Mouse (Mus musculus): ENCODE measurements around the gene Tmem108. TPM values are rescaled to one million over a fixed set of nuclear protein-coding genes. Genes with fewer than 3 reads are reported as not detected.
A peak's percentile ranks its signal among the peaks of the same experiment; 100 is the strongest.

The Tmem108 gene
- polyA plus RNA-seq, 1 experiment from 2014 or later = 33.2 TPM

GRCm38 (mm10) chr9:103652127-103652882 lies 109.3 kb downstream of the Tmem108 start:
- H3K27ac ChIP-seq (replicated peaks; ENCODE audit: low read depth, low read length) = no peak overlapping the region
- 66% methylated on average over 8 of the region's 8 CpGs for WGBS
- H3K36me3 ChIP-seq (ENCODE audit: control insufficient read depth, insufficient read depth, low read length) = no peaks in the 10 kb centered on the region
- H3K4me1 ChIP-seq (ENCODE audit: control insufficient read depth, insufficient read depth, low read length) = peaks cover 50% of the 10 kb centered on the region
- no peaks in the 10 kb centered on the region for H3K9me3 ChIP-seq (ENCODE audit: control insufficient read depth, low read length)
- H3K4me3 ChIP-seq (replicated peaks; ENCODE audit: low read depth, low read length) = no peak overlapping the region
- H3K27me3 ChIP-seq (ENCODE audit: control insufficient read depth, insufficient read depth, low read length) = no peaks in the 10 kb centered on the region
- ATAC-seq (ENCODE audit: low FRiP score, low TSS enrichment) = no peak
- peak; percentile 39 for DNase-seq
- H3K4me2 ChIP-seq (ENCODE audit: low read length) = no peak overlapping the region
- no peak overlapping the region for H3K9ac ChIP-seq (replicated peaks; ENCODE audit: low read length)

- H3K27ac ChIP-seq (replicated peaks; ENCODE audit: low read depth, low read length) = no peak overlapping the region
- H3K4me3 ChIP-seq (replicated peaks; ENCODE audit: low read depth, low read length) = no peak overlapping the region
- H3K36me3 ChIP-seq (ENCODE audit: control insufficient read depth, insufficient read depth, low read length) = no peaks in the 10 kb centered on the region
- ATAC-seq (ENCODE audit: low FRiP score, low TSS enrichment) (no peak), DNase-seq (no peak)
- no peaks in the 10 kb centered on the region for H3K27me3 ChIP-seq (ENCODE audit: control insufficient read depth, insufficient read depth, low read length)
- H3K9me3 ChIP-seq (ENCODE audit: control insufficient read depth, low read length) = no peaks in the 10 kb centered on the region
- H3K4me1 ChIP-seq (ENCODE audit: control insufficient read depth, insufficient read depth, low read length) = no peaks in the 10 kb centered on the region; the same call in 1 of the 2 replicates
- 82% methylated on average over 2 of the region's 2 CpGs for WGBS
- no peak overlapping the region for H3K4me2 ChIP-seq (ENCODE audit: low read length)
- H3K9ac ChIP-seq (replicated peaks; ENCODE audit: low read length) = no peak overlapping the region
These were observed 115.0 kb downstream of the Tmem108 start for GRCm38 (mm10) chr9:103646605-103647004.

- Histone ChIP-seq H3K9me3 (ENCODE audit: control insufficient read depth, low read length) (no peaks in the 10 kb centered on the region), H3K4me3 (replicated peaks; ENCODE audit: low read depth, low read length) (no peak overlapping the region), H3K4me2 (ENCODE audit: low read length) (no peak overlapping the region), H3K4me1 (ENCODE audit: control insufficient read depth, insufficient read depth, low read length) (peaks cover 7% of the 10 kb centered on the region; the same call in 1 of the 2 replicates), H3K9ac (replicated peaks; ENCODE audit: low read length) (no peak overlapping the region), H3K27me3 (ENCODE audit: control insufficient read depth, insufficient read depth, low read length) (no peaks in the 10 kb centered on the region), H3K36me3 (ENCODE audit: control insufficient read depth, insufficient read depth, low read length) (no peaks in the 10 kb centered on the region), H3K27ac (replicated peaks; ENCODE audit: low read depth, low read length) (no peak overlapping the region)
- DNase-seq (no peak), ATAC-seq (ENCODE audit: low FRiP score, low TSS enrichment) (no peak)
- 92% methylated on average over 7 of the region's 7 CpGs for WGBS
These were observed 115.9 kb downstream of the Tmem108 start for GRCm38 (mm10) chr9:103645724-103646123.

GRCm38 (mm10) chr9:103642300-103642699 lies 119.3 kb downstream of the Tmem108 start:
- Histone ChIP-seq H3K4me1 (ENCODE audit: control insufficient read depth, insufficient read depth, low read length) (peaks cover 8% of the 10 kb centered on the region; the same call in 1 of the 2 replicates), H3K9ac (replicated peaks; ENCODE audit: low read length) (no peak overlapping the region), H3K4me2 (ENCODE audit: low read length) (no peak overlapping the region), H3K27me3 (ENCODE audit: control insufficient read depth, insufficient read depth, low read length) (no peaks in the 10 kb centered on the region), H3K36me3 (ENCODE audit: control insufficient read depth, insufficient read depth, low read length) (no peaks in the 10 kb centered on the region), H3K4me3 (replicated peaks; ENCODE audit: low read depth, low read length) (no peak overlapping the region), H3K9me3 (ENCODE audit: control insufficient read depth, low read length) (no peaks in the 10 kb centered on the region), H3K27ac (replicated peaks; ENCODE audit: low read depth, low read length) (no peak overlapping the region)
- WGBS = 56% methylated on average over 10 of the region's 10 CpGs
- DNase-seq (peak; percentile 31), ATAC-seq (ENCODE audit: low FRiP score, low TSS enrichment) (no peak)

GRCm38 (mm10) chr9:103641340-103641739 lies 120.3 kb downstream of the Tmem108 start:
- ATAC-seq (ENCODE audit: low FRiP score, low TSS enrichment) (no peak), DNase-seq (no peak)
- Histone ChIP-seq H3K9me3 (ENCODE audit: control insufficient read depth, low read length) (no peaks in the 10 kb centered on the region), H3K4me3 (replicated peaks; ENCODE audit: low read depth, low read length) (no peak overlapping the region), H3K4me2 (ENCODE audit: low read length) (no peak overlapping the region), H3K27ac (replicated peaks; ENCODE audit: low read depth, low read length) (0 out of 2 replicates have a peak overlapping the region, but pooled peaks have one; percentile 28), H3K36me3 (ENCODE audit: control insufficient read depth, insufficient read depth, low read length) (no peaks in the 10 kb centered on the region), H3K9ac (replicated peaks; ENCODE audit: low read length) (no peak overlapping the region), H3K4me1 (ENCODE audit: control insufficient read depth, insufficient read depth, low read length) (peaks cover 8% of the 10 kb centered on the region; the same call in 1 of the 2 replicates), H3K27me3 (ENCODE audit: control insufficient read depth, insufficient read depth, low read length) (no peaks in the 10 kb centered on the region)
- WGBS = 94% methylated on average over 4 of the region's 4 CpGs

GRCm38 (mm10) chr9:103639413-103639812 lies 122.2 kb downstream of the Tmem108 start:
- Histone ChIP-seq H3K36me3 (ENCODE audit: control insufficient read depth, insufficient read depth, low read length) (no peaks in the 10 kb centered on the region), H3K27me3 (ENCODE audit: control insufficient read depth, insufficient read depth, low read length) (no peaks in the 10 kb centered on the region), H3K4me3 (replicated peaks; ENCODE audit: low read depth, low read length) (no peak overlapping the region), H3K4me1 (ENCODE audit: control insufficient read depth, insufficient read depth, low read length) (peaks cover 8% of the 10 kb centered on the region; the same call in 1 of the 2 replicates), H3K4me2 (ENCODE audit: low read length) (no peak overlapping the region), H3K9ac (replicated peaks; ENCODE audit: low read length) (no peak overlapping the region), H3K9me3 (ENCODE audit: control insufficient read depth, low read length) (no peaks in the 10 kb centered on the region), H3K27ac (replicated peaks; ENCODE audit: low read depth, low read length) (no peak overlapping the region)
- ATAC-seq (ENCODE audit: low FRiP score, low TSS enrichment) = no peak
- DNase-seq = no peak
- WGBS = 68% methylated on average over 1 of the region's 1 CpGs

GRCm38 (mm10) chr9:103637451-103637850 lies 124.2 kb downstream of the Tmem108 start:
- Histone ChIP-seq H3K9ac (replicated peaks; ENCODE audit: low read length) (no peak overlapping the region), H3K9me3 (ENCODE audit: control insufficient read depth, low read length) (no peaks in the 10 kb centered on the region), H3K4me2 (ENCODE audit: low read length) (no peak overlapping the region), H3K4me3 (replicated peaks; ENCODE audit: low read depth, low read length) (no peak overlapping the region), H3K4me1 (ENCODE audit: control insufficient read depth, insufficient read depth, low read length) (peaks cover 8% of the 10 kb centered on the region; the same call in 1 of the 2 replicates), H3K27me3 (ENCODE audit: control insufficient read depth, insufficient read depth, low read length) (no peaks in the 10 kb centered on the region), H3K27ac (replicated peaks; ENCODE audit: low read depth, low read length) (no peak overlapping the region), H3K36me3 (ENCODE audit: control insufficient read depth, insufficient read depth, low read length) (no peaks in the 10 kb centered on the region)
- ATAC-seq (ENCODE audit: low FRiP score, low TSS enrichment) (no peak), DNase-seq (no peak)
- 84% methylated on average over 3 of the region's 3 CpGs for WGBS

- no peak overlapping the region for H3K4me2 ChIP-seq (ENCODE audit: low read length)
- ATAC-seq (ENCODE audit: low FRiP score, low TSS enrichment) (no peak), DNase-seq (no peak)
- peaks cover 8% of the 10 kb centered on the region; the same call in 1 of the 2 replicates for H3K4me1 ChIP-seq (ENCODE audit: control insufficient read depth, insufficient read depth, low read length)
- H3K27me3 ChIP-seq (ENCODE audit: control insufficient read depth, insufficient read depth, low read length) = no peaks in the 10 kb centered on the region
- no peaks in the 10 kb centered on the region for H3K9me3 ChIP-seq (ENCODE audit: control insufficient read depth, low read length)
- no peak overlapping the region for H3K27ac ChIP-seq (replicated peaks; ENCODE audit: low read depth, low read length)
- no peak overlapping the region for H3K9ac ChIP-seq (replicated peaks; ENCODE audit: low read length)
- WGBS = 53% methylated on average over 3 of the region's 3 CpGs
- H3K36me3 ChIP-seq (ENCODE audit: control insufficient read depth, insufficient read depth, low read length) = no peaks in the 10 kb centered on the region
- no peak overlapping the region for H3K4me3 ChIP-seq (replicated peaks; ENCODE audit: low read depth, low read length)
These were observed 124.8 kb downstream of the Tmem108 start for GRCm38 (mm10) chr9:103636847-103637246.
